Mouse (Mus musculus): ENCODE results near the gene Adamts13. TPM values are rescaled to one million over a fixed set of nuclear protein-coding genes. Genes with fewer than 3 reads are reported as not detected.

The Adamts13 gene
- total RNA-seq, 2 experiments from 2014 or later, result not detected

- no peak for DNase-seq (ENCODE audit: low spot score)
Observed at GRCm38 (mm10) chr2:26967262-26967661, 6.0 kb upstream of the Adamts13 start.

DNA sequence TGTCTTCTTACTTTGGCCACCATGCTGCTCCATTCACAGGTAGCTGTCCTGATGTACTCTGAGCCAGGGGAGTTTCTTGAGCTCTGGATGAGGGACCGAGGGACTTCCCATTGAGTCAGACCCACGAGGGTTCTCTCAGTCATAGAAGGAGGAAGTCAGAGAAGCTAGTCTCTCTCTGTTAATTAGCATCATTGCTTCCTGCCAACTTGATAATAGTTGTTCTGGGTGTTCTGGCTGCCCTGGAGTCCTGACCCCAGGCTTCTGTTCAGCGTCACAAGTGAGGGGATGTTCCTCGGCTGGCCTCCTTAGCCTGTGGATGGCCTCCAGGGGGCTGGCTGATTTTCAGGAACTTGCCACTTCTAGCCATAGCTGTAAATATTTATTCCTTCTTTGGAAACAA lies 744 bp downstream of the Adamts13 start:
- DNase-seq (ENCODE audit: low spot score), result no peak

GRCm38 (mm10) chr2:26980361-26980760 lies 7.1 kb downstream of the Adamts13 start:
- no peak for DNase-seq (ENCODE audit: low spot score)

DNA sequence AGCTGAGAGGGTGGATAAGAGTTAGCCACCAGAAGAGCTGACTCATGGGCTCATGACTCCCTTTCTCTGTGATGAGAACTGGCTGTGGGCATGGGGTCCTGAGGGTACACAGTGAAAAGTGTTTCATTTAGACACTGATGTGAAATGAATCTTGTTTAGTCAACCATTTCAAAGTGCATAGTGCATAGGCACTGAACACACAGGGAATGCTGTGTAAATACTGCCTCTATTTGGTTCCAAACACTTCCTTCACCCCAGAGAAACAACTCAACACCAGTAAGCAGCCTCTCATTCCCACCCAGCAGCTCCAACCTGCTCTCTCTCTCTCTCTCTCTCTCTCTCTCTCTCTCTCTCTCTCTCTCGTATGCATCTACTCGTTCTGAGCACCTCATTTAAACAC lies 11.0 kb downstream of the Adamts13 start:
- no peak for DNase-seq (ENCODE audit: low spot score)

- DNase-seq (ENCODE audit: low spot score), result no peak
Observed at GRCm38 (mm10) chr2:26984640-26985039, 11.4 kb downstream of the Adamts13 start.

- DNase-seq (ENCODE audit: low spot score), result no peak
Observed at GRCm38 (mm10) chr2:26993936-26994335, 20.7 kb downstream of the Adamts13 start.

DNA sequence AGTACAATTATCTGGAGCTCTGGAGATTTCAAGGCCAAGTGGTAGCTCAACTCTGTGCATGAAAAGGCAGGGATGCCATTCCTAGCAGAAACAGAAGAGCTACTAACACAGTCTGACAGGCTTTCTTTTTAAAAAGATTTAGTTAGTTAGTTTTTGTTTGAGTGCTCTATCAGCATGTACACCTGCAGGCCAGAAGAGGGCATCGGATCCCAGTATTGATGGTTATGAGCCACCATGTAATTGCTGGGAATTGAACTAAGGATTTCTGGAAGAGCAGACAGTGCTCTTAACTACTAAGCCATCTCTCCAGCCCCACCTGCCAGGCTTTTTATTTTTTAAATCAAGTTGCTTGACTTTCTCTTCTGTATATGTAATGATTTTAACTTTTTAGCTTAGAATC lies 24.3 kb downstream of the Adamts13 start:
- no peak for DNase-seq (ENCODE audit: low spot score)

GRCm38 (mm10) chr2:26997993-26998392 lies 24.8 kb downstream of the Adamts13 start:
- DNase-seq (ENCODE audit: low spot score), result no peak

DNA sequence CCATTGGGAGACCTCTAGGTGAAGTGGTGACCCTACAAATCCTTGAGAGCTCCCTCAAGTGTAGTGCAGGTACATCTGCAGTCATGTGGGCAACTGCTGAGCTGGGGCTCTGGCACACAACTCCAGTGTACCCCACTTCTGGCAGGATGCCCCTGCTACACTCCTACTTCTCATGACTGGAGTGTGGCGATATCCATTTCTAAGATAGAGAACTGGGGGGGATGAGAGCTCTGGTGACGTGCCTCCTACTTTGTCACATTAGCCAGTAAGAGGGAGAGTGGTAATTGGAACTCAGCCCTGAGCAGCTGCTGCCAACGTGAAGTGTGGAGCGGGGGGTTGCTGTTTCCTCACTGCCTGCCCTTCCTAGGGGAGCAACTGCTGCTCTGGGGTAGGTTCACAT lies 33.0 kb downstream of the Adamts13 start:
- DNase-seq (ENCODE audit: low spot score), result no peak

GRCm38 (mm10) chr2:27007701-27008100 lies 34.5 kb downstream of the Adamts13 start:
- DNase-seq (ENCODE audit: low spot score), result no peak

GRCm38 (mm10) chr2:27009714-27010244 lies 36.6 kb downstream of the Adamts13 start, which contains the start of gene Cacfd1:
TSS of gene Cacfd1 (plus strand) at chr2:27009926.
- peak; percentile 82 for DNase-seq (ENCODE audit: low spot score)

DNA sequence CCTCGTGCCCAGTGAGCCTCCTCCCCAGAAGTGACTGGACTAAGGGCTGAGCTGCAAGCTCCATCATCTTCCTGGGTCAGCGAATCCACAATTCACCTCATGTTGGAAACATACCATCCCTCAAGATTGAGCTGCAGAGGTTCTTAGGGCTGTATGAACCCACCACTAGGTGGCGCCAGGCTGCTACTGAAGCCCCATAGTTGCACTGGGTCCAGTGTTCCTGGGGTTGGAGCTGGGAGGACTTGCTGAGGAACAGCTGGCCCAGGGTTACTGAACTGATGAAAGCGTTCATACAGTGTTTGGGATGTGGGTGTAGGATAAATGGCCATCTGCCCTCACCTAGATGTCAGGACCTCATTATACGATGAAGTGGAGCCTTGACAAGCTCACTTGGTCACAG lies 44.6 kb downstream of the Adamts13 start:
- peak; percentile 63 for DNase-seq (ENCODE audit: low spot score)

DNA sequence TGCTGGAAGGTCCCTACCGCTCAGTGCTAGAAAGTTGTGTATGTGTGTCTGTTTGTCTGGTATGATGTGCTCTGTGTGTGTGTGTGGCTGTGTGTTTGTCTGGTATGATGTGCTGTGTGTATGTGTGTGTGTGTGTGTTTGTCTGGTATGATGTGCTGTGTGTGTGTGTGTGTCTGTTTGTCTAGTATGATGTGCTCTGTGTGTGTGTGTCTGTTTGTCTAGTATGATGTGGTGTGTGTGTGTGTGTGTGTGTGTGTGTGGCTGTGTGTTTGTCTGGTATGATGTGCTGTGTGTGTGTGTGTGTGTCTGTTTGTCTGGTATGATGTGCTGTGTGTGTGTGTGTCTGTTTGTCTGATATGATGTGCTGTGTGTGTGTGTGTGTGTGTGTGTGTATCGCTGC lies 46.3 kb downstream of the Adamts13 start:
- no peak for DNase-seq (ENCODE audit: low spot score)

GRCm38 (mm10) chr2:27021103-27021502 lies 47.9 kb downstream of the Adamts13 start:
- no peak for DNase-seq (ENCODE audit: low spot score)

GRCm38 (mm10) chr2:27022612-27023011 lies 49.4 kb downstream of the Adamts13 start:
- no peak for DNase-seq (ENCODE audit: low spot score)

DNA sequence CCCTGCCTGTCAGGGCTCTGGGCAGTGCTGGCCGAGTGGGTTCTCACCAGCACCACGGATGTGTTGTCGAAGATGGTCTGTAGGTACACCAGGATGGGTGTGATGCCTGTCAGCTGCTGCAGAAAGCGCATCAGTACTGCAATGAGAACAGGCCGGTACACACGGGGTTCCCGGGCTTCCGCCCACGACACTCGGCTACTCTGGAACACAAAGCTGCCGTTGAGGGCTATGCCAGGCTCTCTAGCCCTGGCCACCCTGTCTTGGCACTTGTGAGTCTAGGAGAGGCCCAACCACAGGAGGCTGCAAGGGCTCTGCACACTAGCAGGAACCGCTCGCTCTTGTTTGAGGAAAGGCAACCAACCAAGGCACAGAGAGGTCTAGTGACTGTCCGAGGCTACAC lies 50.9 kb downstream of the Adamts13 start:
- no peak for DNase-seq (ENCODE audit: low spot score)

GRCm38 (mm10) chr2:27025545-27025944 lies 52.3 kb downstream of the Adamts13 start:
- DNase-seq (ENCODE audit: low spot score), result no peak

GRCm38 (mm10) chr2:27026332-27026731 lies 53.1 kb downstream of the Adamts13 start:
- DNase-seq (ENCODE audit: low spot score), result no peak

DNA sequence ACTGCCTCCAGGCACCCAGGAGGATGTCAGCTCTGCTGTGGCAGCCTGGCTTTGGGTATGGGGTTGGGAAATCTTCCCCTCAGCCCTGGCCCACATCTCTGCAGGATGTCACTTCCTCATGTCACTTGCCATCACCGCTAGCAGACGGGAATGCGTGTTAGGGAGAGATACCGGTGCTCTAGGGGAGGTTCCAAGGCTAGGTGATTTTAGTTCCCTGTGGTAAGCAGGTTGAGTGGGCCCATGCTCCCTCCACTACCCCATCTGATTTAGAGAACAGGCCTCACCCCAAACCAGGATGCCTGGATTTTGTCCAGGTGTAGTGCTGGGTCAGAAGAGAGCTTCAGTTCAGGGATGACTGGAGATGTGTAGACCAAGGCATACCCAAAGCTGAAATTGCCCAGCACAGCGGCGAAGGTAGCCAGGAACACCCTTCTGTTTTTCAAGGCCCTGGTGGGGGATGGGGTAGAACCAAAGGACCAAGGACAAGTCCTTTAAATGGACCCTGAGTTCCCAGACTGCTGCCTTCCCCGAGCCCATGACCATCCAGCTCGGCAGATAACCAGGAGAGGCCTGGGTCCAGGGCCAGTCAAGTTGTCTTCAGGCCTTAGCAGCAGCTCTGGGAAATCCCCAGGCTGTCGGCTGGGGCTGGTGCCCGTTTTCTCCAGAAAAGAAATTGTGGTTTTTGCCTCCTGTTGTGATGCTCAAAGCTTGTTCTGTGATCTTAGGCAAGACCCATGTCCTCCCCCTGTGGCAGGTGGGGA lies 53.8 kb downstream of the Adamts13 start:
- no peak for DNase-seq (ENCODE audit: low spot score)

- peak; percentile 81 for DNase-seq (ENCODE audit: low spot score)
Observed at GRCm38 (mm10) chr2:27027618-27028436, 54.6 kb downstream of the Adamts13 start, which contains the start of gene Slc2a6. TSS of gene Slc2a6 (minus strand) at chr2:27027998.

DNA sequence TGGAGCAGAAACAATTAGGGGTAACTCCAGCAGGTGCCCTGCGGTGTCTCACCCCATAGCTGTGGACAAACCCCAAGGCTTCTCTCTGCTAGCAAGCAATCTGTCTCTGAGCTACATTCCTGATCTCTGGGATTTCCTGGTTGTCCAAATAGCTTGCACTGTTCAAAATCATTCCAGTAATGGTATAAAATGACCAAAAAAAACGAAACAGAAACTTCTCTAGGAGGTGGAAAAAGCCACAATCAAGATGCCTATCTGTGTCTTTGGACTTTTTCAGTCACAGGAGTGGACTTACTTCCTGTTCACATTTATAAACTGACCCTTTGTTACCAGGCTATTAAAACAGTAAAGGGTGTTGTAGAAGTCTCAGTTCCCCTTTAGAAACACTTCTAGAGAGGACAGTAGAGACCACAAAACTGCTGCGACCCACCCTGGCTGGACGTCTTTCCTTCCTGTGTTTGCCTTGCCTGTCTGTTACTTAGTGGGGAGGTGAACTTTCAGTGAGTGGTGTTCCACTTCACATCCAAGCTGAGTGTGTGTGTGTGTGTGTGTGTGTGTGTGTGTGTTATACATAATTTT lies 55.3 kb downstream of the Adamts13 start:
- no peak for DNase-seq (ENCODE audit: low spot score)

DNA sequence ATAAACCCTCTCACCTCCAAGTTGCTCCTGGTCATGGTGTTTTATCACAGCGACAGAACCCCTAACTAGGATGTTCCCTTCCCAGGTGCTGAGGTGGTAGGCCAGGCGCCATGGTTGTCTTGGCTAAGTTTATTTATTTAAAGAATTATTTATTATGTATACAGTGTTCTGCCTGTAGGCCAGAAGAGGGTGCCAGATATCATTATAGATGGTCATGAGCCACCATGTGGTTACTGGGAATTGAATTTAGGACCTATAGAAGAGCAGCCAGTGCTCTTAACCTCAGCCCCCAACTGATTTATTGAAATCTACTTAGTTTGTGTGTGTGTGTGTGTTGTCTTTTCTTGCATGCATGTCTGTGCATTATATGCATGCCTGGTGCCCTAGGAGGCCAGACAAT lies 59.1 kb downstream of the Adamts13 start:
- no peak for DNase-seq (ENCODE audit: low spot score)

Data from gastrocnemius, adult 18-20 months (tissue).